In the genomic region with DNA sequence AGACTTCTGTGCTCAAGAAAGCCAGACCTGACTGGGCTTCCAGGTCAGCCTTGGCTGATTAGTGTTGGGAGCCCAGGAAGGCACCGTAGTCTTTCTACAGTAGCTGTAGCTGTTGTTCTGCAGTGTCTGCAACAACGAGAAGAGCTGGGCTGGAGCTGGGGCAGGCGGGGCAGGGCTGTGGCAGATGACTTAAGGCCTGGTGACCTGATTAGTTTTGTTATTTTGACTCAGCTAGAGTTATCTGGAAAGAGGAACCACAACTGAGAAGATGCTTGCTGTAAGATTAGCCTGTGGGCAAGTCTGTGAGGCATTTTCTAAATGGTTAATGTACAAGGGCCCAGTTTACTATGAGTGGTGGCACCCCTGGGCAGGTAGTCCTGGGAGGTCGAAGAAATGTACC, we compare ENCODE assay signal across 11 mouse cellular contexts.
DNase-seq lines count a peak whose midpoint lies in the region; TF ChIP-seq lines count a peak whose summit lies in the region.
"Had no signal": no experiment of that assay in that cellular context is flagged by ENCODE, and none has a peak within 500 bp of the region (broad histone marks: within the 10 kb centered on the region; RNA-seq: fewer than 3 reads in every experiment).

No protein-coding gene starts in this region.

- DNase-seq in lung, postnatal 25 days (ENCODE audit: low spot score): peak; percentile 48
- DNase-seq in lung, postnatal 10 days: no peak
- peak; percentile 23 for DNase-seq in liver, adult 2 months (ENCODE audit: extremely low read depth, low read depth, low spot score)
- DNase-seq in spleen, postnatal 36 days (ENCODE audit: low spot score in 2 of 2): peak; percentile 47 to 48
- DNase-seq in thymus, postnatal 25 days: no peak
- no peak for DNase-seq in thymus, postnatal 4 days
- DNase-seq: cerebellum, postnatal 14 days had no signal

- no peaks in the 10 kb centered on the region for H3K36me3 ChIP-seq in liver, adult 2 months (ENCODE audit: control insufficient read depth, insufficient read depth, low read length)
- H3K36me3 ChIP-seq: embryonic facial prominence, embryonic 12.5 days; stomach, embryonic 15.5 days had no signal

- H3K4me1 ChIP-seq in bone marrow, adult 2 months (ENCODE audit: control insufficient read depth, insufficient read depth, low read length): peaks cover 2% of the 10 kb centered on the region; the same call in 1 of the 2 replicates
- H3K4me1 ChIP-seq in liver, adult 2 months (ENCODE audit: control insufficient read depth, insufficient read depth, low read length): no peaks in the 10 kb centered on the region
- H3K4me1 ChIP-seq: embryonic facial prominence, embryonic 12.5 days; stomach, embryonic 15.5 days had no signal

- H3K27me3 ChIP-seq in liver, adult 2 months (ENCODE audit: control insufficient read depth, insufficient read depth, low read length): no peaks in the 10 kb centered on the region
- H3K27me3 ChIP-seq: embryonic facial prominence, embryonic 12.5 days; stomach, embryonic 15.5 days had no signal

- TF ChIP-seq CTCF in bone marrow, adult 2 months (IDR thresholded peaks at IDR 0.05; ENCODE audit: control insufficient read depth, insufficient read depth, low read length): no peak
- no peak for TF ChIP-seq CTCF in liver, adult 2 months (IDR thresholded peaks at IDR 0.05; ENCODE audit: low read depth, low read length)

- no peaks in the 10 kb centered on the region for H3K79me2 ChIP-seq in liver, adult 2 months (ENCODE audit: control insufficient read depth, insufficient read depth, low read length)

- H3K4me3 ChIP-seq in bone marrow, adult 2 months (replicated peaks; ENCODE audit: control insufficient read depth, low read depth, low read length): no peak overlapping the region
- H3K4me3 ChIP-seq in liver, adult 2 months (ENCODE audit: insufficient read depth, low read depth, low read length): no peak overlapping the region
- H3K4me3 ChIP-seq: embryonic facial prominence, embryonic 12.5 days; stomach, embryonic 15.5 days had no signal

- WGBS in bone marrow, adult 2 months: 8% methylated on average over 4 of the region's 4 CpGs
- WGBS in liver, adult 2 months: 80% methylated on average over 4 of the region's 4 CpGs

- 0 out of 2 replicates have a peak overlapping the region, but pooled peaks have one; percentile 2 for H3K27ac ChIP-seq in bone marrow, adult 2 months (ENCODE audit: control insufficient read depth, insufficient read depth, low read depth, low read length, poor library complexity)
- no peak overlapping the region for H3K27ac ChIP-seq in liver, adult 2 months (replicated peaks; ENCODE audit: insufficient read depth, low read depth, low read length)
- H3K27ac ChIP-seq: embryonic facial prominence, embryonic 12.5 days; hindbrain, embryonic 14.5 days; stomach, embryonic 15.5 days had no signal

- H3K9ac ChIP-seq in liver, adult 2 months (ENCODE audit: low read depth, low read length): no peak overlapping the region
- H3K9ac ChIP-seq: embryonic facial prominence, embryonic 12.5 days; hindbrain, embryonic 14.5 days; stomach, embryonic 15.5 days had no signal

- no peak for TF ChIP-seq POLR2A in bone marrow, adult 2 months (IDR thresholded peaks at IDR 0.05; ENCODE audit: borderline replicate concordance, control insufficient read depth, low read depth, low read length)
- TF ChIP-seq POLR2A in liver, adult 2 months (IDR thresholded peaks at IDR 0.05; ENCODE audit: extremely low read depth, insufficient read depth, low read length): no peak

Comparison
In these comparisons a context has a peak if more than half of its experiments do, and no peak if none do; other contexts are left out.
1. DNase-seq: peak in lung, postnatal 25 days (single experiment), liver, adult 2 months (single experiment) and spleen, postnatal 36 days (2 of 2); none in lung, postnatal 10 days (single experiment), thymus, postnatal 25 days (single experiment) and thymus, postnatal 4 days (single experiment).